Mouse (Mus musculus) layer of hippocampus, adult 6 months (tissue): Measurements from ENCODE around the gene Akap8. TPM values are rescaled to one million over a fixed set of nuclear protein-coding genes. Genes with fewer than 3 reads are reported as not detected.

Experiments
- long read RNA-seq, 2 experiments: library from polyadenylated mRNA; unstranded; transcript quantifications; one replicate each; pipeline ENCODE4 v2.0.0; 2019 to 2020
- polyA plus RNA-seq: library from polyadenylated mRNA; unstranded; fragments of <200 nt; fragmentation: Nextera tagmentation; gene quantifications from 2 replicates; pipeline ENCODE4 v1.2.3, GENCODE M21; 2021

The Akap8 gene
- polyA plus RNA-seq: 6.3 and 7.4 TPM in 2 replicates
- long read RNA-seq, experiment 1, transcript Akap8-201 (14 exons, 3,731 nt): major isoform, 5 of 20 reads
- long read RNA-seq, experiment 1, partial matches to known transcripts: 8 of 20 reads
- long read RNA-seq, experiment 1, other reads (novel, unspliced or antisense): 7 of 20 reads
- long read RNA-seq, experiment 2, full-length matches to known transcripts: 103 of 176 reads
- long read RNA-seq, experiment 2, partial matches to known transcripts: 18 of 176 reads
- long read RNA-seq, experiment 2, other reads (novel, unspliced or antisense): 55 of 176 reads

GRCm38 (mm10) chr17:32320597-32321389 lies at the start of gene Akap8:
Gene Akap8, minus strand, starts transcription at chr17:32321238.

GRCm38 (mm10) chr17:32350382-32350983 lies 29.4 kb upstream of the Akap8 start, which contains the start of gene Akap8l:
Gene Akap8l, minus strand, starts transcription at chr17:32350607.

GRCm38 (mm10) chr17:32284262-32285137 lies 36.5 kb downstream of the Akap8 start, which contains the start of gene Brd4:
Gene Brd4, minus strand, starts transcription at chr17:32284722.

Other genes with a start within 250 kb of the Akap8 start
- 0.28 and 0.39 TPM in 2 replicates for gene Notch3, start 154.4 kb downstream of the Akap8 start, polyA plus RNA-seq
- 0.13 TPM in 1 of 2 replicates, not detected in the other for gene Ephx3, start 131.7 kb downstream of the Akap8 start, polyA plus RNA-seq
- gene Brd4, start 36.5 kb downstream of the Akap8 start, polyA plus RNA-seq: 13.7 and 15.7 TPM in 2 replicates
- gene Akap8l, start 29.4 kb upstream of the Akap8 start, polyA plus RNA-seq: 29.5 and 30.4 TPM in 2 replicates
- 17.2 and 25.2 TPM in 2 replicates for gene Wiz, start 68.2 kb upstream of the Akap8 start, polyA plus RNA-seq
- 1.2 and 1.5 TPM in 2 replicates for gene Rasal3, start 82.3 kb upstream of the Akap8 start, polyA plus RNA-seq
- not detected in 2 replicates for gene Pglyrp2, start 102.9 kb upstream of the Akap8 start, polyA plus RNA-seq
- 0.11 TPM in 1 of 2 replicates, not detected in the other for gene Cyp4f39, start 131.5 kb upstream of the Akap8 start, polyA plus RNA-seq
- gene Cyp4f17, start 184.8 kb upstream of the Akap8 start, polyA plus RNA-seq: 1.8 and 2.9 TPM in 2 replicates
- 3.1 and 4.4 TPM in 2 replicates for gene Cyp4f16, start 215.3 kb upstream of the Akap8 start, polyA plus RNA-seq